Mouse (Mus musculus) adrenal gland, postnatal 4 days (tissue): ENCODE data around the gene Gm30302. TPM values are rescaled to one million over a fixed set of nuclear protein-coding genes. Genes with fewer than 3 reads are reported as not detected.

ENCODE experiments used
- DNase-seq, 2 experiments: peaks; one replicate each; pipeline ENCODE4 v3.0.0; 2021 to 2022; ENCODE audit warnings: low spot score in 2 of 2, mixed read lengths in 2 of 2
- total RNA-seq, 2 experiments: library from RNA; stranded (reverse); gene quantifications; 2 replicates each; pipeline ENCODE4 v1.2.3; 2021

Gene Gm30302
- total RNA-seq, 2 experiments from 2014 or later = not detected

DNA sequence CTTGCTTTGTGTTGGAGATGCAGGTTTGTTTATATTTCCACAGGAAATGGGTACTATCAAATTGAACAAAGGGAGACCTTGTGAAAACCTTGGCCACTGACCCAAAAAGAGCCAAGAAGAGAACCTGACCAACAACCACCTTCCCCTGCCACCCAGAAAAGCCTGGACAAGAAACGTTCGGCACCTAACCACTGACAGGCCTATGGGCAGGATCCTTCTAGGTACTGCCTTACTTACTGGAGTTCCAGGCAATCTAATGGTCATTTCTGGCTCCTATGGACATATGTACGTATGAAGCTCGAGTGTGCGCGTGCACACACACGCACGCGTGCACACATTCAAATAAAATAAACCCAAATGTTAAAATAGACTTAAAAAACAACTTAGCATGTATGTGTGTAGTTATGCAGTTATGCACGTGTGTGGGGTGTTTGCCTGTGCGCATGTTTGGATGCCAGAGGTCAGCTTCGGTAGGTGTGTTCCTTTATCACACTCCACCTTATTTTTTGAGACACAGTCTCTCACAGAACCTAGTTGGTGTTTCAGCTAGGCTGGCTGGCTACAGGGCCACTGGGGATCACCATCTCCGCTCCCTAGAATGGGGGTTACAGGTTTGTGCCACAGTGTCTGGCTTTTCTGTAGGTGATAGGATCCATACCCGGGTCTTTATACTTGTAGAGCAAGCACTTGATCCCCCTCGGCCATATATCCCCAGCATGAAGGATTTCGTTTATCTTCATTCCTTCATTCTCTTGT lies 57.3 kb downstream of the Gm30302 start:
- no peak for DNase-seq

DNA sequence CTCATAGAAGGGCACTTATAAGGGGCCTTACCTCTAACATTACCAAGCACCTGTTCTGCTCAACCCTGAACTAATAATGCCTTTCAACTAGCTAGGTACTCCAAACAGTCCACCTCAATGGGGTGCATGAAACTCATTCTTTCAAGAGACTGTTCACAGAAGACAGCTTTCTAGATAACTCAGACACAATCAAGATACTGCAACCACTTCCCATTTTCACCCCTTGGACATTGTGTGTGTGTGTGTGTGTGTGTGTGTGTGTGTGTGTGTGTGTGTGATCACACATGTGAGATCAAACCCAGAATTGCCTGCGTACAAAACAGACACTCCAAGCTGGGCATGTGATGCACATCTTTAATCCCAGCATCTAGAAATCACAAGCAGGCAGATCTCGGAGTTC lies 60.8 kb downstream of the Gm30302 start:
- DNase-seq = no peak

DNA sequence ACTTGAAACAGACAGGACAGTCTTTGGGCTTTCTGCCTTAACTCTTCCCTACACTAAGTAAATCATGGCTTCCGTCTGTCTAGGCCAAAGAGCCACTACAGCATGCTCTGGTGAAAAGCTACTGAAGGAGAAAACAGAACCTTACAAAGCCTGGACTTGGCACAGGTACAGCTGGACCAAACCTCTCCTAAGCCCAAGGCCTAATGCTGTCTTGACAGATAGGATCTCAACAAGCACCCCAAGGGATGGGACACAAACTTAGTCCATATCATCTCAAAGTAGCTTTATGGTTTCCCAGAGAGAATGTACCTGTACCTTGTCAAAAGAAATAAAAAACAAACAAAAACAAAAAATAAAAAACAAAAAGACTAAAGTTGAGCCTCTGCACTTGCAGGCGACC lies 62.4 kb downstream of the Gm30302 start:
- no peak for DNase-seq

Other genes starting within 250 kb of the Gm30302 start
- 1 to 10 TPM; 1.5 to 1.7 TPM for gene Omd, start 216.5 kb downstream of the Gm30302 start, total RNA-seq
- 10 to 100 TPM; 54.9 to 57.2 TPM for gene Ogn, start 191.0 kb downstream of the Gm30302 start, total RNA-seq
- gene Cenpp, start 146.2 kb downstream of the Gm30302 start, total RNA-seq = 1 to 10 TPM; 8.8 to 9.8 TPM
- gene Nol8, start 145.9 kb downstream of the Gm30302 start, total RNA-seq = 10 to 100 TPM; 16.4 to 18.6 TPM
- gene Iars, start 116.9 kb downstream of the Gm30302 start, total RNA-seq = 10 to 100 TPM; 65.1 to 82.4 TPM